Mouse (Mus musculus) layer of hippocampus, adult 8-10 months (tissue): ENCODE results near the gene Csf3r. TPM values are rescaled to one million over a fixed set of nuclear protein-coding genes. Genes with fewer than 3 reads are reported as not detected.
A peak's percentile ranks its signal among the peaks of the same experiment; 100 is the strongest.
"Not testable (repeated sequence)": the region's sequence is repeated elsewhere in the genome, so short reads cannot be mapped to it uniquely, and the experiment has no call there.

ENCODE experiments used
- DNase-seq, 2 experiments: peaks; one replicate each; pipeline ENCODE4 v3.0.0; 2022; ENCODE audit warnings: low spot score in 2 of 2
- total RNA-seq, 4 experiments: library from RNA; stranded (reverse); gene quantifications; 2 replicates each; pipeline ENCODE4 v1.2.4; 2022

The Csf3r gene
- 10 to 100 TPM in 2 of 4 experiments, 1 to 10 TPM in 2; 6.2 to 42.2 (median 23.2) TPM for total RNA-seq

DNA sequence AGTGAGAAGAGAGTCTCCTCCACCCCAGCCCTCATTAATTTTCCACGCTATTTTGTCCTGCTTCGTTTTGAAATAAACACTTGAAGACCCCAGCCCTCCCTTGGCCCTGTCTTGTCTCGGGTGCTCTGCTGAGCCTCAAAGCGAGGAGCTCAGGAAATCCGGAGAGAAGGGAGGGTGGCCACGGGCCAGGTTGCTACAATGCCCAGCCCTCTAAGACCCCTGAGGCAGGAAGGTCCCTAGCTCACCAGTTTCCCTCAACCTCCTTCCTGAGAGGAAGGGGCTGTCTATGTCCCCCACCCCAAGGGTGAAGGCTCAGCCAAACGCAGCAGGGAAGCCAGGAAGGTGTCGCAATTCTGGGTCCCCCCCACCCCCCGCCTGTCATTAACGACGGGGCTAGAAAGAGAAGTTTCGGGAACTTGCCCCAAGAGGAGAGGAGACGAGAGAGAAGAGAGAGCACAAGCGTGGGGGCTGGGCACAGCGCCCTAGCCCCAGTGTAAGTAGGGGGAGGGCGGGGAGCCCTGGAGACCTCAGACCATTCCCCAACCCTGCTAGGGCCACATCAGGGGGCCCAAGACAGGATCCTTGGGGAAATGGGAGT is at the start of gene Csf3r:
Csf3r (plus strand) TSS at position 248 of the 598 bp plus-strand sequence.
- no peak for DNase-seq

DNA sequence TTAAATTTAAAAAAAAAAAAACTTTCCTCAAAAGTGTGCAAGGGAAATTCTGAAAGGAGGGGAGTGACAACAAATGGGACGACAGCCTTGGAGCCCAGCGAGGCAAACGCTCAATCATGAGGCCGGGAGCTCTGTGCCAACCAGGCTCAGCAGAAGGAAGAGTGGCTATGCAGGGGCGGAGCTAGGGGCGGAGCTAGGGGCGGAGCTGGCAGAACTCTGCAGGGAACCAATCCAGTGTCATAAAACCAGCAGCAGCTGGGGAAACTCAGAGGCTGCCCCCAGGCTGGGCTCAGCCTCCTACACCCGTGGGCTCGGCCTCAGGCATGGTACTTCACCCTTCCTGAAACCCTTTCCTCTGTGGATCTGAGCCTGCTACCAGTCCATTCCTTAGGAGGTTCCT is 46.6 kb upstream of the Csf3r start:
- no peak for DNase-seq

DNA sequence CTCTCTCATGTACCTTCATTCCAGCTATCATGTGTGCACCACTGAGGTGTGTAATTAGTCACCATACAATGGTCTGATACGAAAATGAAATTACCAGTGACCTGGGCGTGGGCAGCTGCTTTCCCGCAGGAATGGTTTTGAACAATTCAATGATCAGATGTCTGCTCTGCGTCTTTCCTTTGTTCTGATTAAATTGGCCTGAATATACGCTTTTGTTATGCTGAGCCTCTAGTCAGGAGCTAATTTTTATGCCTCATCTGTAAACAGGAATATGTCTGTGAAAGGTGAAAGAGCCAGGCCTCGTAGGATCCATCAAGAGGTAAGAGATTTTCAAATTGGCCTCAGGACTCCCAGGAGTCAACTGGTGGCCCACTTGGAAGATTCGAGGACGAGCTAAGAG is 41.1 kb upstream of the Csf3r start:
- DNase-seq, result no peak

DNA sequence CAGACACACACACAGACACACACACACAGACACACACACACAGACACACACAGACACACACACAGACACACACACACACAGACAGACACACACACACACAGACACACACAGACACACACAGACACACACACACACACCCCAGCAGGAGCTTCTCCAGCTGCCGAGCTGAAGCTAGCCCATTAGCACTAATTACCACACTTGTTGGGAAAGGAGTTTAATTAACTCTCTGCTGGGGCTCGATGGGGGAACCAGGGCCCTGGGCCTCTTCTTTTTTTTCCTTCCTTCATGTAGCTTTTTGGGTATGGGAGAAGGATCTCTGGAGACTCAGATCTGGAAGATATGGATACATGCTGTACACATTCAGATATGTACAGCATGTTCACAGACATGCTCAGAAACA is 38.6 kb upstream of the Csf3r start:
- DNase-seq, result not testable (repeated sequence)

DNA sequence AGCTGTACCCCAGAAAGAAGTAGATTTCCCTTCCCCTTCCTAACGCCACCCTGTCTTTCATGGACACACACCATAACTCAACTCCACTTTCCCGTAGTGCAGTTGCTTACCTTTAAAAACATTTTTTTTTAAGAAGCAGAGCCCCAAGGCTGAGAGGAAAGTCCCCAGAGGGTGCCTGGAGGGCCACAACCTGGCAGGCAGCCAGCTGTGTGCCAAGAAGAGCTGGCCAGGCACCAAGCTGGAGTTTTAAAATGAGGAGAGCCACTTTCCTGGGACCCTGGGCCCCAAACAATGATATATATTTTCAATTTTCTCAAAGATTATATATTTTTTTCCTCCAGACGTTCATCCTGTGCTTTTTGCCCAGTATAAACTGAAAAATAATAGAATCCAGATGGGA is 37.3 kb upstream of the Csf3r start:
- DNase-seq, result no peak

DNA sequence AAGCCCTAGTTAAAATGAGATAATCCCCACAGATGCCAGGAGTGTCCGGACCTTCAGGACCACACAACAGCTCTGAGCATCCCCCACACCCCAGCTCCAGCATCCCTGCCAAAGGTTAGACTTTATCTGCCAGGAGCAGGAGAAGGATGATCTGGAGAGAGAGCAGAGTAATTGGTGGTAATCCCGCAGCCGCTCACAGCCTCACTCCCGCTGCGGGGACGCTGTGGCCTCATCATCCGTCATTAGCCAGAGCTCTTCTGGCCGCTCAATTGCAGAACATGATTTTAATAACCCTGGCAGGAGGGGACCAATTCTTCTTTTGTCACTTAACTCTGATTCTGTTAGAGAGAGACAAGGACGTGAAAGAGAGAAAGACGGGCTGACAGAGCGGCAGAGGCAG is 35.3 kb upstream of the Csf3r start:
- DNase-seq, result no peak

DNA sequence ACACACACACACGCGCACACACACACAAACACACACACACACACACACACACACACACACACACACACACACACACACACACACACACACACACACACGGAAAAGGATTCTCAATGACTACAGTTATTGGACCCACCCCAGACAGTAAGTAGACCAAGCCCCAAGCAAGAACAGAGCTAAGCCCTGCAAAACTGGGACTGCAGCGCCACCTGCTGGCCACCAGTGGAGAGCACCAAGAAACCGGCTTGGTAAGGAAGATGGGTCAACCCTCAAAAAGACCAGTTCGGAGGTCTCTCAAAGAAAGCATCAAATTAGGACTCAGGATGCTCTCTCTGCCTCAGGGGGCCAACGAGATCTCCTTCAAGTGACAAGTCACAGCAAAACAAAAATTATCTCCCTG is 34.2 kb upstream of the Csf3r start:
- DNase-seq, result peak; percentile 13 to 73

DNA sequence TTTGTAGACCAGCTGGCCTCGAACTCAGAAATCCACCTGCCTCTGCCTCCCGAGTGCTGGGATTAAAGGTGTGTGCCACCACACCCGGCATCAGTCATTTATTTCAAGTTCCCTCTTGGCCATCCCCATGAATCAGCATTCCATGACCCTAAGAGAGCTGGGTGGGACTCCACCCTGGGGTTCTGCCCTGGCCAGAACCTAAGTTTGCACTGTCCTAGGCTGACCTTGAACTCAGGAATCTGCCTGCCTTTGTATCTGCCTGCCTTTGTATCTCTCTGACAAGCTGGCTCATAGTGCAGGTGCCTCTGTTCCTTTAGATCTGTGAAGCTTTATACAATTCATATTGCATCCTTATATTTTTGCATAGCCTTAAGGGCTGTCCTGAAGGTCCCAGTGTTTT is 32.1 kb upstream of the Csf3r start:
- DNase-seq, result no peak

DNA sequence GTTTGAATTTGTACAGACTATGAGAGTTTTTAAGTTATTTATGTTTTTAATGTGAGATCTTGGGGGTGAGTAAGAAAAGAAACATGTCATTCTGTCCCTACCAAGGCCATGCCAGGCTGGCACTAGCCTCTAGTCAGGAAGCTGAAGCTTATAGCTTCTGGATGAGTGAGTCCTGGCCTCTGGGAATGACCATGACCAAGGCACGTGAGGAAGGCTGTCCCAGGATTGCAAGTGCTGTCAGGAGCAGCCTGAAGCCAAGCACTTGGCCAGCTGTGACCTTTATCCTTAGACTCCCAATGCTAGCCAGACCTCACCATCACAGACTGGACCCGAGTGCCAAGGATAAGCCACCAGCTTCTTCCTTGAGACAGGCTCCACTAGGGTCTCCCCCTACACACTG is 31.4 kb upstream of the Csf3r start:
- no peak for DNase-seq

DNA sequence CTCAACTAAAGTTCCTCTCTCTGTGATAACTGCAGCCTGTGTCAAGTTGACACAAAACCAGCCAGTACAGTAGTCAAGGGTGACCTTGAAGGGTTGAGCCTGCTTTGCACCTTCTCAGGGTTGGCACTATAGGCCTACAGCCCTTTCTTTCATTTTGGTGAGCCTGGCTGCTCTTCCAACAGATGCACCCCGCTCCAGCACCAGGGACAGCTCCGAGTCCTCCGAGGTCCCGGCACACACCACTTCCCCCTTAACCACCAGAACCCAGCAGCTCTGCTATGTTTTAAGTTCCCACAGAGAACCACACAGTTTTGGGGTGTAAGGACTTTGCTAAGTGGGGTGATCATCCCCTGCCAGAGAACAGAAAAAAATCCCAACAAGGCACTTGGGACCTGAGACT is 27.8 kb upstream of the Csf3r start:
- no peak for DNase-seq

DNA sequence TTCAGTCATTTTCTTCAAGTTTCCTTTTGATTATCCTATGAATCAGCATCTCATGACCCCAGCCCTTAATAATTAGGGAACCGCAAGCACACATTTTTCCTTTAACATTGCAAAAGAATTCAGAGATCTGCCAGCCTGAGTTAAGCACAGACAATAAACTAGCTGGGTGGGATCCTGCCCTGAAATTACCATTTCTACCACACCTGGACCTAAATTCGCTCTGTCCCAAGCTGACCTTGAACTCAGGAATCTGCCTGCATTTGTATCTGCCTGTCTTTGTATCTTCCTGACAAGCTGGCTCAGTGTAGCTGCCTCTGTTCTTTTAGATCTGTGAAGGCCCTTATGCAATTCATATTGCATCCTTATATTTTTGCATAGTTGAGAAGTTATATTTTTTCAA is 26.5 kb upstream of the Csf3r start:
- no peak for DNase-seq

DNA sequence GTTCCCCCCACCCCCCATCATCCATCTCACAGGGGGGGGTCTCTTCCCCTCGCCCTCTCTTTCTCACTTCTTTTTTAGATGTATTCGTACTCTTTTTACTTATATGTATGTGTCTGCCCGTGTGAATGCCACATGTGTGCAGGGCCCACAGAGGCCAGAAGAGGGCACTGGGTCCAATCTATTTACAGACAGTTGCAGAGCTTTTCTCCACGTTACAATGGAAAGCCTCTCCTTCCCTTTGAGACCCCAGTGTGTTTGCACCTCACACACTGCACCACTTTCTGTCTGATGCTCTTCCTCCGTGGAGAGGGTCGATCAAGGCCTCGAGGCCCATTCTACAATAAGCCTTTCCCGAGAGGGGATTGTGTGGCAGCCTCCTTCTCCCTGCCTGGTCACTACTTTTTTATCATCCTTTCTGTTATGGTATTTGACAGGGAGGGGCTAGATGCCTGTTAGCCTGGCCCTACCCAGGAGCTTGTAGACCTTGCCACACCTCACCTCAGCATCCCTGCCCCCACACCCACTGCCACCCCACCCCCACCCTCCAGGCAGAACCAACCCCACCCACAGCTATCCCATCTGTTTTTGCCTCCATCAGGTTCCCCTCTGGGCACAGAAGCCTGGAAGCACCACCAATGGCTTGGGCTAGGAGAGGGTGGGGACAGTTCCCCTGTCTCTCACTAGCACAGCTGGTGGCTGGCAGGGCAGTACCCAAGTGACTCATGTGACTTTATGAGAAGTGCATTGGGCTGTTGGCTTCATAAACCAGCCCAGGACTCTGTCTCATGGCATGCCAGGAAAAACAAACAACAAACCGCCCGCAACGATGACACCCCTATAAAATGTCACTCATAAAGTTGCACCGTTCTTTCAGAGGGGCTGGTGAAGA is 22.8 kb upstream of the Csf3r start:
- DNase-seq, result no peak

DNA sequence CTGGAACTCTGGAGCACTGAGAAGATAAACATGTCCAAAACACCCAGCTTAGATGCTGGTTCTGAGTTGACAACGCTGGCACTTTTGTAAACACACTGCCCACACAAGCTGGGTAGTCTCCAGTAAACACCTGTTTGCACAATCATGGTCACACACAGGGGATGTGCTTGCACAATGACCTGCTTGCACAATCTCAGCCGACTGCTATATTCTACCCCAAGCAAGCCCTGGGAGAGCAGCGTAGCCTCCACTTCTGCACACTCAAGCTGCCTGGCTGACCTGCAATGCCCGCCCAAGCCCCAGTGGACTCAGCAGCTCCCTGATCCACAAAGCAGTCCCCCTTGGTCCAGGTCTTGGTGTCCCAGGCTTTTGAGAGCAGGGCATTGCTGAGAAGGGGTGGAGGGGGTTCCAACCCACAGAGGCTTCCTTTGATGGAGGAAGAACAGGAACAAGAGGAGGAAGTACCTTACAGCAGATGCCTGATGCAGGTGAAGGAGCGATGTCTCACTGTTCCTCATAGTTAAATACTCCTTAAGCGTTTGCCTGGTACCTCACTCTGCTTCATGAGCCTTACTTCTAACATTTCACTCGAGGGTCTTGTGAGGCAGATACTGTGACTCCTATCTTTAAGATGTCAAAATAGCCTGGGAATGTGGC is 6.5 kb upstream of the Csf3r start:
- DNase-seq, result no peak

DNA sequence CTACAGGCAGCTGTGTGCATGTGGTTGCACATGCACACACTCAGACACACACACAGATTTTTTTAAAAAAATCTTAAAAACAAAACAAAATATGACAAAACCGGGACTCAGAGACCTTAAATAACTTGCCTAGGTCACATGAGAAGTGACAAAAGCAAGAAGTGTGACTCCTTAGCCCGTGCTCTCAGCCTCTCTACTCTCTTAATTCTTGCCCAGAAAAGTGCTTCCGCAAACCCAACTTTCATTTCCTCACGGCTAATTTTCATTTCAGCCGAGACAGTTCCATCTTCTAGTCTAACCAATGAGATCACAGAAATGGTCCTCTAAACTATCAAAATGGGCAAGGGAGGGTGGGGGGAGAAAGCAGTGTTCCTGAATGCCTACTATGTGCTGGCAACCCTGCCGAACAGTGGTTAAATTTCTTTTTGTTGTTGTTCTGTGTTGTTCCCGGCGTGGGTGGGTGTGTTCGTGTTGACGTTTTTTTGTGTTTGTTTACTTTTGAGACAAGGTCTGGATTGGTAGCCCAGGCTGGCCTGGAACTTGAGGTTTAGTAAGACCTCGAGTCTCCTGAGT is 5.3 kb upstream of the Csf3r start:
- no peak for DNase-seq

DNA sequence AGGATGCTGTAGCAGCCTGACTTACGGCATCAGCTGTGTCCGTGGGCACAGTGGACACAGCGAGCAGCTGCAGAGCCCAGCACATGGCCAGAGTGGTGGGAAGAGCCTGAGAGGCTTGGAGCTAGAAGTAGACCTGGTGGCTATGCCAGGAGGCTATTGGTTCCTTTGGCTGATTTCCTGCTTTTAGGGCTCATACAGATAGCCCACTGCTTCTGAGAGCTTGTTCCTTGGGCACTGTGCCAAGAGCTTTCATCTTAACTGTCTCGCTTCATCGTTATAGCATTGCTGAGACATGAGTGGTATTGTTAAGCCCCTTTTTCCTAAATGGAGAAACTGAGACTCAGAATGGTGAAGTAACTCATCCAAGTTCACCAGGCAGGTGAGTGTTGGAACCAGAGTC is 1.5 kb downstream of the Csf3r start:
- no peak for DNase-seq

DNA sequence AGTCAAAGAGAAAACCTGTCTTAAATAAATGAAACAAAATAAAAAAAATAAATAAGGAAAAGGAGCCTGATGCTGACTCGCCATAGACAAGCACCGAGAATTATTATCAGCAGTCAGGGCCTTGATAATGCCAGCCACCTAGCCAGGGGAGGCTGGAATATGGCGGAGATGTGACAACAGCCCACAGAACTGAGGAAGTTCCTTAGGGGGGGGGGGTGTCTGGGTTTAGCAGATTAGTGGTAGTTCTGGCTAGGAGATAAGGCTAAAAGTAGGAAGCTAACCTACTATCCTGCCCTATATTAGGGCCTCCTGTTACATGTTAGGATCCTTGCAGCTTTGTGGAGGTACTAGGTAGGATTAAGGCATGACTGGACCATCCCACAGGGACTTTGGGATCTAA is 3.6 kb downstream of the Csf3r start:
- no peak for DNase-seq

DNA sequence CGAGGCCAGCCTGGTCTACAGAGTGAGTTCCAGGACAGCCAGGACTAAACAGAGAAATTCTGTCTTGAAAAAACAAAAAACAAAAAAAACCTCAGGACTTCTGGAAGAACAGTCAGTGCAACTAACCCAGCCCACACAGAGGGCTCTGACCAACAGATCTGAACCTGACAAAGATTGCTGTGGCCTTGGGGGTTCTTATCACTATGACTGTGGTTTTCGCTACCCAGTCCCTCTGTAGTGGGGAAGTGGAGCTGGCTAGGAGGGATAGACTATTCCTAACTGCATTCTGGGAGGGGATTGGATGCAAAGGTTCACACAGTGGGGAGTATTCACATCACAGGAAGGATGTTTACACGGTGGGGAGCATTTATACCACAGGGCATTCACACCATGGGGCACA is 4.7 kb downstream of the Csf3r start:
- no peak for DNase-seq

DNA sequence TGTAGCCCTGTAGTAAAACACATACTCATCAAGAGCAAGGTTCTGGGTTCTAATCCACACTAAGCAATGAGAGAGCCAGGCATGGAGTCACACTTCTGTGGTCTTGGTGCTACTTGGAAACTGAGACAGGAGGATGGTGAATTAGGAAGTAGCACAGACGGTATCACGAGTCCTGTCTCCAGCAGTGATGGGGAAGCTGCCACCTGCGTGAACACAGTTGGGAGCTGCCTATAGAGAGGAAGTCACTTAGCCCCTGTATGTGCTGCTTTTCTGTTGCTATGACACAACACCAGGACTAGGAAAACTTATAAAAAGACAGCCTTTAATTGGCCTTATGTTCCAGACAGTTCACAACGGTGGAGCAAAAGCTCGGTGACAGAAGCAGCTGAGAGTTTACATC is 6.4 kb downstream of the Csf3r start:
- no peak for DNase-seq

DNA sequence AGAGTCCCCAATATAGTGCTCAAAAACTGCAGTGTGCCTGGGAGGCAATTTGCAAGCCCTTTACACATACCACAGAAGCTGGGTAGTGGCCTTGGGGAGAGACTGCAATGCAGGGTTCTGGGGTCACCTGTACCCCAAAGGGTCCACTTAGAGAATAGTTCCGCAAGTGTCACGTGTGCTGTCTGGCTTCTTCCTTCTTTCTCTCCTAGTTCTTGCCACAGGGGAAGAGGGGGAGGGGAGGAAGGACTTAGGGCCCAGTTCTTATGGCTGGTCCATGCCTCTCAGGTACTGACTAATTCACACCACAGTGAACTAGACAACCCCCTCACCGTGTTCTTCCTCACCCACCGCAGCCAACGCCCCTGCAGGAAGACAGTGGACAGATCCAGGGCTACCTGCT is 11.1 kb downstream of the Csf3r start:
- DNase-seq, result no peak

DNA sequence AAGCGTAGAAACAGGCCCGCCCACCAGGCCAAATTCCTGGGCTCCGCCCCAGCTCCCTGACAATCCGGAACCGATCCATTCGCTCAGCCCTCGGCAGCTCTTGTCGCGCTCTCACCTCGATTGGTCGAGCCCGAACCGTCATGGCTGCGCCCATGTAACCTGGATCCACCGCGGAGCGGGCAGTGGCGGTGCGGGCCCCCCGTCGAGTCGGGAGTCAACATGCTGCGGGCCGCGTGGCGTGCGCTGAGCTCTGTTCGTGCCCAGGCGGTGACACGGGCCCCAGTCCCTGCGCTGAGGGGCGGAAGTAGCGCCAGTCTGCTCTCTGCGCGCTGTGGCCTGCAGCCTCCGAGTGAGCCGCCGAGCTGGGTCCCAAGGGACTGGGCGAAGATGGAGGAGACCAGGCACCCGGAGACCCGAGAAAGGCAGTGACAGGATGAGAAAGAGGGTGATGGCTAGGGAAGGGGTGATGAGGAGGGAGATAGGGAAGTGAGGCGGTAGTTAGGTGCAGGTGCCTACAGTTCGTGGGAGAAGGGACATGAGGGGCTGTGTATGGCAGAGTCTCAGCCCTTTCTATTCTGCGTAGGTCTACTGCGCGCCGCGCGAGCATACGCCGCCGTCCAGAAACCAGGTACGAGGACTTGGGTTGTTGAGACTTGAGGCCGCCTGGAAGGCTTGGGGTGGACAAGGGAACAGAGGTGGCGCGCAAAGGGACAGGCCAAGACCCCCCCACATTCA is 22.7 kb downstream of the Csf3r start, which contains the start of gene Mrps15:
Mrps15 (plus strand) TSS at position 75 of the 735 bp plus-strand sequence.
- DNase-seq, result peak; percentile 71 to 82

DNA sequence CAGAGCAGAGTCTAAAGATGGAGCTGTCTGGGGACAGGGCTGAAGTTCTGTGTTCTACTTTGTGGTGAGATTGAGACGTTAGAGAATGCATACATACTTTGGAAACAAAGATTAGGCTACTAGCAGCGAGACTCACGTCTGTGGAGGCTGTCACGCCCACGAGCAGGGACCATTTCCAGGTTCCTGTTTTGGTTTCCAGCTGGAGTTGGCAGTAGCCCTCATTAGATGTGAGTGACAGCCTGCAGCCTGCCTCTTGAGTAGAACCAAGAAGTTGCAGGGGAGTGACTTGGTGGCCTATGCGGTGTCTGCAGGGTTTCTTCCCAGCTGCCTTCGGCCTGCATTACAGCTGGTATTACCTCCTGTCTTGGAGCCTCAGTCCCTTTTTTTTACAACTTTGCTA is 27.3 kb downstream of the Csf3r start:
- DNase-seq, result peak; percentile 74 to 84
